Mouse (Mus musculus) liver, adult 2 months (tissue): ENCODE data around the gene Igsf3.

ENCODE experiments used
- CTCF ChIP-seq: fragments of 200-500 bp; IDR thresholded peaks from 2 replicates; pipeline ENCODE4 v1.5.1; 2011; ENCODE audit warnings: low read depth, low read length, control low read depth
- POLR2A ChIP-seq: fragments of 200-500 bp; IDR thresholded peaks from 2 replicates; pipeline ENCODE4 v1.6.1; 2011; ENCODE audit warnings: low read length, control low read depth; ENCODE audit not compliant: insufficient read depth; ENCODE audit errors: extremely low read depth

DNA sequence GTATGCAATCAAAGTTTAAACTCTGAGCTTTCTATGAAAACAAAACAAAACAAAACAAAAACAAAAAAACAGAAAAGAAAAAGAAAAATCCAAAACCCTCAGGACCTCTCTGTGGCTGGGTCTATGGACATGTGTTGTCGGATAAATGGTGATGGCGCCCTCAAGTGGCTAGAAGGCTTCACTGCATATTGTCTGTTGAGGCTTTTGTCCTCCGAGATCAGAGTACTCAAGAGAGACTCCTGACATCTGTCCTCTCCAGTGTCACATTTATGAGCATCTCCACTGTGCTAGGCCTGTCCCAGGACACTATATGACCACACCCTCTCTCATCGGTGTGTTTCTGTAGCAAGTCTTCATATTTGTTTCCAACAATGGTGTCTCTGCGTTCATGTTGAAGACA is 85.4 kb downstream of the Igsf3 start:
- TF ChIP-seq CTCF (peak; percentile 46; the same call in 1 of the 2 replicates), POLR2A (no peak)
